Mouse (Mus musculus): ENCODE results near the gene Gm9747.

Gm9747 gene

GRCm38 (mm10) chr1:82257457-82257856 lies 24.5 kb downstream of the Gm9747 start:
- DNase-seq (ENCODE audit: low spot score) = no peak

GRCm38 (mm10) chr1:82258331-82258730 lies 25.4 kb downstream of the Gm9747 start:
- no peak for DNase-seq (ENCODE audit: low spot score)

- no peak for DNase-seq (ENCODE audit: low spot score)
Observed at GRCm38 (mm10) chr1:82260055-82260454, 27.1 kb downstream of the Gm9747 start.

- DNase-seq (ENCODE audit: low spot score) = no peak
Observed at GRCm38 (mm10) chr1:82261053-82261618, 28.2 kb downstream of the Gm9747 start.

- DNase-seq (ENCODE audit: low spot score) = no peak
Observed at GRCm38 (mm10) chr1:82261638-82262037, 28.7 kb downstream of the Gm9747 start.

- DNase-seq (ENCODE audit: low spot score) = no peak
Observed at GRCm38 (mm10) chr1:82262331-82262730, 29.4 kb downstream of the Gm9747 start.

- no peak for DNase-seq (ENCODE audit: low spot score)
Observed at GRCm38 (mm10) chr1:82267547-82267946, 34.6 kb downstream of the Gm9747 start.

- no peak for DNase-seq (ENCODE audit: low spot score)
Observed at GRCm38 (mm10) chr1:82272231-82272630, 39.3 kb downstream of the Gm9747 start.

- no peak for DNase-seq (ENCODE audit: low spot score)
Observed at GRCm38 (mm10) chr1:82273529-82273928, 40.6 kb downstream of the Gm9747 start.

- DNase-seq (ENCODE audit: low spot score) = no peak
Observed at GRCm38 (mm10) chr1:82274361-82274760, 41.4 kb downstream of the Gm9747 start.

- no peak for DNase-seq (ENCODE audit: low spot score)
Observed at GRCm38 (mm10) chr1:82279768-82280167, 46.9 kb downstream of the Gm9747 start.

GRCm38 (mm10) chr1:82281823-82282222 lies 48.9 kb downstream of the Gm9747 start:
- no peak for DNase-seq (ENCODE audit: low spot score)

- DNase-seq (ENCODE audit: low spot score) = peak; percentile 84
Observed at GRCm38 (mm10) chr1:82282992-82283611, 50.2 kb downstream of the Gm9747 start.

- no peak for DNase-seq (ENCODE audit: low spot score)
Observed at GRCm38 (mm10) chr1:82283901-82284301, 51.0 kb downstream of the Gm9747 start.

GRCm38 (mm10) chr1:82284403-82284802 lies 51.5 kb downstream of the Gm9747 start:
- DNase-seq (ENCODE audit: low spot score) = no peak
